Mouse (Mus musculus) ES-Bruce4 (cell line): Measurements from ENCODE around the gene Cbx7. TPM values are rescaled to one million over a fixed set of nuclear protein-coding genes. Genes with fewer than 3 reads are reported as not detected.

Experiments
- H3K27ac ChIP-seq: 2 replicates; pipeline ENCODE4 v1.5.1; 2012; ENCODE audit warnings: low read length, inconsistent platforms; ENCODE audit not compliant: insufficient read depth
- H3K27me3 ChIP-seq: 2 replicates; pipeline ENCODE4 v1.6.1; 2012; ENCODE audit warnings: mild to moderate bottlenecking, low read length, inconsistent platforms; ENCODE audit not compliant: control insufficient read depth, poor library complexity, insufficient read depth, severe bottlenecking
- H3K36me3 ChIP-seq: 2 replicates; pipeline ENCODE4 v1.6.1; 2012; ENCODE audit warnings: inconsistent platforms, mild to moderate bottlenecking, low read length, moderate library complexity; ENCODE audit not compliant: control insufficient read depth, poor library complexity, insufficient read depth, severe bottlenecking
- H3K4me1 ChIP-seq: one replicate; pipeline ENCODE4 v1.8.1; 2011; ENCODE audit warnings: low read length; ENCODE audit not compliant: control insufficient read depth, insufficient read depth
- H3K4me3 ChIP-seq: 2 replicates; pipeline ENCODE4 v1.5.1; 2011; ENCODE audit warnings: low read depth, mild to moderate bottlenecking, low read length
- H3K9ac ChIP-seq: 2 replicates; pipeline ENCODE4 v1.6.1; 2012; ENCODE audit warnings: low read depth, mild to moderate bottlenecking, inconsistent platforms; ENCODE audit not compliant: poor library complexity, severe bottlenecking
- H3K9me3 ChIP-seq: replicated peaks from 2 replicates; pipeline ENCODE4 v1.6.1; 2012; ENCODE audit warnings: mild to moderate bottlenecking, low read length, inconsistent platforms; ENCODE audit not compliant: control insufficient read depth, poor library complexity, insufficient read depth, severe bottlenecking
- CTCF ChIP-seq: IDR thresholded peaks from one replicate; pipeline ENCODE4 v1.8.1; 2011; ENCODE audit warnings: low read depth, low read length
- EP300 ChIP-seq: IDR thresholded peaks from 2 replicates; pipeline ENCODE4 v1.6.1; 2011; ENCODE audit warnings: low read depth, low read length; ENCODE audit not compliant: insufficient read depth
- POLR2A ChIP-seq: IDR thresholded peaks from one replicate; pipeline ENCODE4 v1.8.1; 2011; ENCODE audit warnings: low read length; ENCODE audit not compliant: insufficient read depth
- polyA plus RNA-seq: library from polyadenylated mRNA; stranded (reverse); fragments of >200 nt; gene quantifications from 2 replicates; pipeline ENCODE4 v1.2.4, GENCODE M21; 2011; ENCODE audit warnings: low read depth; ENCODE audit not compliant: missing spikeins, insufficient read depth, insufficient read length

Cbx7 gene
- polyA plus RNA-seq, 1 experiment = 111 TPM

DNA sequence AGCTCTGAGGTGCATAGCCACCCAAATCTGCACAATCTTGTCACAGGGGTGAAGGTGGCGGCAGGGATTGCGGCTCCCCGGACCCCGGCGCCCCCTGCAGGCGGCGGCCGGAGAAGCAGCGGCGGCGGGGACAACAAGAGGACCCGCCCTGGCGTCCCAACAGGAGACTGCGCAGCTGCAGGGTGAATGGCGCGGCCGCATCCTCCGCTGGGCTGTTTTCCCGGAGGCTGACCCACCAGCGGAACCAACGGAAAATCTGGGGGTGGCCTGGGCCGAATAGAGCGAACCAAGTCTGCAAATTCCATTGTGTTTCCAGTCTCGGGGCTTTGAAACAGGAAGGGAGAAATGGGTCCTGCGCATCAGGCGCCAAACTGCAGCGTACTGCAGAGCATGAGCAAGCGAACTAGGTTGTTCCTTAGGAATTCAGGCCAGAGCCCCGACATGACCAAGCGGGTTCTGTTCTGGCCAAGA lies 87.5 kb downstream of the Cbx7 start:
- Histone ChIP-seq H3K9ac (peak overlapping the region; percentile 62), H3K9me3 (no peaks in the 10 kb centered on the region)
- TF ChIP-seq POLR2A = no peak
- peak; percentile 61 for TF ChIP-seq CTCF
- TF ChIP-seq EP300 = no peak

DNA sequence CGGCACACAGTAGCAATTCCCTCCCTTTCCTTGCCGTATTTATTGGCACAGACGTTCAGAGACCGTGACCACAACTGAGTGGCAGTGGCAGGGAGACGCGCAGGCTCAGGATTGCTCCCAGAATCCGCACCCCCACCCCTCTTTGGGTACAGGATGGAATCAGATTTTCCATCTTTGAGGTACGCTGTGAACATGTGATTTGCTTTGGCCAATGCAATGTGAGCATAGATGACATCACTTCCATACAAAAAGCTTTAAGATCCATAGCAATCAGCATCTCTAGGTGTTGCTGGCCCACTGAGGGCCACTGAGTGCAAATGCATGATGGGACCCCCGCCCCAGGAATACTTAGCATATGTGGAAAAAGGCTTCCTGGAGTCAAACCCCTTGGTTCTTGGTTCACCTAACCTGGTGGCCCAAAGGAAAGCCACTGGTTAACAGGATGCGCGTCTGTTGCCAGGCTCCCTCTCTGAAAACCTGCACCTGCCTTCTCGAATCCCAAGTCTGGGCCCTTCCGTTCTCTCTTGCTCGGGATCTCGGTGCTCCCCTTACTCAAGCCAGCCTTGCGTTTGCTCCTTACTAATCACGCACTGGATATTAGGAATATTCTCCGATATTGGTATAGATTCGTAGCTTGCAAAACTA lies 88.2 kb downstream of the Cbx7 start:
- no peaks in the 10 kb centered on the region for H3K36me3 ChIP-seq
- no peak for TF ChIP-seq EP300
- TF ChIP-seq CTCF = no peak
- TF ChIP-seq POLR2A = peak; percentile 14
- H3K9ac ChIP-seq = peak overlapping the region; percentile 62
- H3K27me3 ChIP-seq = no peaks in the 10 kb centered on the region
- H3K9me3 ChIP-seq = no peaks in the 10 kb centered on the region
- peaks cover 5% of the 10 kb centered on the region for H3K4me1 ChIP-seq
- peak overlapping the region; percentile 58 for H3K4me3 ChIP-seq
- peak overlapping the region; percentile 57 for H3K27ac ChIP-seq

More for the DNA sequence above, 87.5 kb downstream of the Cbx7 start:
- Histone ChIP-seq H3K27me3 (no peaks in the 10 kb centered on the region), H3K36me3 (no peaks in the 10 kb centered on the region), H3K4me1 (peaks cover 5% of the 10 kb centered on the region), H3K27ac (peak overlapping the region; percentile 79), H3K4me3 (peak overlapping the region; percentile 87)

DNA sequence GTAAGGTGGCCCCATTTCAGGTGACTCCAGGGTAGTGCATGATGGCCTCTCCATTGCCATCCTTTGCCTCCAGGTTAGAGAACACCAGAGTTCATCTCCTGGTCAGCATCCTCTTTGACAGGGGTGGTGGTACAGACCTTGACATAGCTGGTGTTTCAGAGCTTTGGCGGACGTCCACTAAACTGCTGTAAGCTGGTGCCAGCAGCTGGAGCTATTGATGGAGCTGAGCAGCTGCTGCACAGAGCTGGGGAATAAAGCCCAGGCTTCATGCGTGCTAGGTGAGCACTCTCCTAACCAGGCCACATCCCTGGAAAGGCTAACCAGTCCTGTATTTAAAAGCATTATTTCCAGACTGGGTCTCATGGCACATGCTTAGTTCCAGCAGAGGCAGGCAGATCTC lies 90.4 kb downstream of the Cbx7 start:
- Histone ChIP-seq H3K27ac (no peak overlapping the region), H3K4me3 (no peak overlapping the region), H3K9me3 (no peaks in the 10 kb centered on the region), H3K9ac (no peak overlapping the region), H3K4me1 (peaks cover 7% of the 10 kb centered on the region), H3K36me3 (no peaks in the 10 kb centered on the region), H3K27me3 (no peaks in the 10 kb centered on the region)
- no peak for TF ChIP-seq POLR2A
- no peak for TF ChIP-seq EP300
- no peak for TF ChIP-seq CTCF

DNA sequence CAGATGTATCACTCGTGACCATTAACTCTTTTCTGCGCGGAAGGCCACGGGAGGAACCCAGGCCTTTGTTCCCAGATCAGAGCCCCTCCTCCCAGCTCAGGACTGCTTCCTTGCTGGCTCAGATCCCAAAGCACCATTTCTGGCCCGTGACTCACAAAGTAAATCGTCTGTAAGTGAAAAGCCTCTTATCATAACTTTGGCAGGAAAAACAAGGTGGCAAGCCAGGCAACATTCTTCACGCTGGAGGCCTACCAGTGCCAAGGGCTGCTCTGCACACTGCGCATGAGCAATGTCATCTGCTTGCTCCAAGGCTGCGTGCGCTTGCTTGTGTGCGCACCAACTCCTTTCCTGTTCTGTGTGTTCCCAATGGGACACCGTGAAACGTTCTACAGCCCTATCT lies 91.6 kb downstream of the Cbx7 start:
- Histone ChIP-seq H3K9me3 (no peaks in the 10 kb centered on the region), H3K9ac (peak overlapping the region; percentile 24; the same call in 1 of the 2 replicates), H3K27ac (peak overlapping the region; percentile 80), H3K36me3 (no peaks in the 10 kb centered on the region), H3K4me3 (peak overlapping the region; percentile 45), H3K4me1 (peaks cover 10% of the 10 kb centered on the region), H3K27me3 (no peaks in the 10 kb centered on the region)
- TF ChIP-seq EP300 (no peak), CTCF (no peak), POLR2A (no peak)

DNA sequence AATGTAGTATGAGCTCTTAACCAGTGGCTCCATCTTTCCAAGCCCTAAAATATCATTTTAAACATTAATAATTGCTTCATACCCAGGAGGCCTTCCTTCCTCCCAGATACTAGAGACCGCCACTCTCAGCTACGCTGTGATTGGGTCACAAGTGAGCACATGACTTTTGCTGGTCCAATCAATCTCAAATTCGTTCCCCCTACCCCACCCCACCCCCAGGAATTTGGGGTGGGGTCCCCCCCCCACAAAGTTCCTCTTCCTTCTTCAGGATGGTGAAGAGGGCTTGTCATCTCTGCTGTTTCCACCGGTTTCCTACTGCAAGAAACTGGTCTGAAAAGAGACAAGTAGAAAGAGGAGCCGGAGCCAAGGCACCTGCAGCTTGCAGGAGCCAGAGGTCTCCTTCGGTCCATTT lies 92.2 kb downstream of the Cbx7 start:
- Histone ChIP-seq H3K36me3 (no peaks in the 10 kb centered on the region), H3K9ac (peak overlapping the region; percentile 24; the same call in 1 of the 2 replicates), H3K27me3 (no peaks in the 10 kb centered on the region), H3K27ac (peak overlapping the region; percentile 80), H3K4me1 (peaks cover 12% of the 10 kb centered on the region), H3K9me3 (peaks cover 2% of the 10 kb centered on the region; the same call in 1 of the 2 replicates), H3K4me3 (peak overlapping the region; percentile 45)
- TF ChIP-seq EP300 = no peak
- TF ChIP-seq POLR2A = no peak
- TF ChIP-seq CTCF = no peak

DNA sequence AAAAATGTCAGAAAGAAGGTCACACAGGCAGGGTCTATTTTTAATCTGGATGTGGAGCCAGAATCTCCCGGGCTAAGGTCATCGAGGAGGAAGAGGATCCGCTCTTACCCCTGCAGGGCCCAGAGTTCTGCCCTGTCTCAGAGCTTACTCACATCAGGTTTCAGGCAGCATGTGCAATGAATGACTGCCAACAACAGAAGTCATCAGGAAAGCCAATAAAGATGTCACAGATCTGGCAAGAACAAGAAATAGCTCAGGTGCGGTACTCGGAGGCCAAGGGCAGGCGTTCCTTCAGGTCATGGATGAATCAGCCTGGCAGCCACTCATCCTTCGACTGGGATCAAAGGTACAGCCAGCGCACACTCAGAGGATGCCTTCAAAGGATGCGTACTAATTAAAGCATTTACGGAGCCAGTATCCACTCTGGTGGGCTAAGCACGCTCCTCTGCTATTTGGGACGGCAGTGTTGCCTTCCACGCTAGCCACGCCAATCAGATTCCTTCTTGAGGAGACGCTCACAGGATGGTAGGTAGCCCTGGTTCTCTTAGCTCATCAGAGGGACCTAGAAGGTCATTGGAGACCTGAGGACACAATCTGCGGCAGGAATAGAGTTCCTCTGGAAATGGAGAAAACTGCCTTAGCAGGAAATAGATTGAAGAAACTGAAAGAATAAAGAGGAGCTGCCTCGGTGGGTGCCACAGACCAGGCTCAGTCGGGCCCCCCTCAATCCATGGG lies 95.5 kb downstream of the Cbx7 start:
- Histone ChIP-seq H3K27me3 (no peaks in the 10 kb centered on the region), H3K9me3 (peaks cover 2% of the 10 kb centered on the region; the same call in 1 of the 2 replicates), H3K4me1 (peaks cover 11% of the 10 kb centered on the region), H3K36me3 (no peaks in the 10 kb centered on the region), H3K27ac (peak overlapping the region; percentile 8), H3K9ac (no peak overlapping the region), H3K4me3 (no peak overlapping the region)
- TF ChIP-seq CTCF (no peak), POLR2A (no peak), EP300 (no peak)
